Mouse (Mus musculus) embryonic facial prominence, embryonic 10.5 days (tissue): ENCODE data around the gene Plekho1. TPM values are rescaled to one million over a fixed set of nuclear protein-coding genes. Genes with fewer than 3 reads are reported as not detected.

Experiments
- DNase-seq: peaks from one replicate; pipeline ENCODE4 v3.0.0-alpha.2; 2017; ENCODE audit warnings: low spot score
- H3K27ac ChIP-seq: fragments of 300-500 bp; sonication (generic); replicated peaks from 2 replicates; pipeline ENCODE4 v1.5.1; 2016; ENCODE audit warnings: mild to moderate bottlenecking
- H3K27me3 ChIP-seq: fragments of 300-500 bp; sonication (generic); replicated peaks from 2 replicates; pipeline ENCODE4 v1.6.1; 2016; ENCODE audit warnings: low read depth, mild to moderate bottlenecking; ENCODE audit not compliant: poor library complexity, severe bottlenecking
- H3K36me3 ChIP-seq: fragments of 300-500 bp; sonication (generic); replicated peaks from 2 replicates; pipeline ENCODE4 v1.6.1; 2016; ENCODE audit warnings: mild to moderate bottlenecking, moderate library complexity
- H3K4me1 ChIP-seq: fragments of 300-500 bp; sonication (generic); 2 replicates; pipeline ENCODE4 v1.6.1; 2016
- H3K4me3 ChIP-seq: fragments of 300-500 bp; sonication (generic); 2 replicates; pipeline ENCODE4 v1.5.1; 2016; ENCODE audit warnings: mild to moderate bottlenecking, moderate library complexity
- H3K9me3 ChIP-seq: fragments of 300-500 bp; sonication (generic); 2 replicates; pipeline ENCODE4 v1.6.1; 2016; ENCODE audit warnings: mild to moderate bottlenecking
- WGBS: fragments of 180-500 bp; shearing (Covaris S2); methylation state at CpG from one replicate; pipeline ENCODE4 v1.1.7; 2016; 5-methylcytosine and 5-hydroxymethylcytosine counted together
- polyA plus RNA-seq: library from polyadenylated mRNA; unstranded; fragments of >200 nt; fragmentation: Nextera tagmentation; extraction: Ambion mirVana; gene quantifications from 2 replicates; pipeline ENCODE4 v1.2.1, GENCODE M21; 2016

The Plekho1 gene
- polyA plus RNA-seq, 1 experiment from 2014 or later: 73.2 TPM

DNA sequence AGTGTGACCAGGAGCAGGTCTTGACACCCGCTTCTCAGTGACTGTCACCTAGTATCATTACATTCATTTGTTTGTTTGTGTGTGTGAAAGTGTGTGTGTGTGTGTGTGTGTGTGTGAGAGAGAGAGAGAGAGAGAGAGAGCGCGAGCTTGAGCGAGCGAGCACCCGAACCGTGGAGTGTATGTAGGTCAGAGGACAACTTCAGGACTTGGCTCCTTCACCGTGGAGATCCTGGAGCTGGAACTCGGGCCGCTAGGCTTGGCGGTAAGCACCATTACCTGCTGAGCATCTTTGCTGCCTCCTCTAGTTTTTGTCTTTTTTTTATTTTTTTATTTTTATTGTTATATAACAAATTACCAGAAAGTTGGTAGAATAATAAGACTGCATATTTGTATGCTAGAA lies 34.0 kb upstream of the Plekho1 start:
- H3K27ac ChIP-seq: no peak overlapping the region
- H3K4me1 ChIP-seq: no peaks in the 10 kb centered on the region
- no peaks in the 10 kb centered on the region for H3K9me3 ChIP-seq
- peaks cover 4% of the 10 kb centered on the region; the same call in 1 of the 2 replicates for H3K36me3 ChIP-seq
- no peak overlapping the region for H3K4me3 ChIP-seq
- H3K27me3 ChIP-seq: no peaks in the 10 kb centered on the region
- 93% methylated on average over 11 of the region's 11 CpGs for WGBS
- no peak for DNase-seq

DNA sequence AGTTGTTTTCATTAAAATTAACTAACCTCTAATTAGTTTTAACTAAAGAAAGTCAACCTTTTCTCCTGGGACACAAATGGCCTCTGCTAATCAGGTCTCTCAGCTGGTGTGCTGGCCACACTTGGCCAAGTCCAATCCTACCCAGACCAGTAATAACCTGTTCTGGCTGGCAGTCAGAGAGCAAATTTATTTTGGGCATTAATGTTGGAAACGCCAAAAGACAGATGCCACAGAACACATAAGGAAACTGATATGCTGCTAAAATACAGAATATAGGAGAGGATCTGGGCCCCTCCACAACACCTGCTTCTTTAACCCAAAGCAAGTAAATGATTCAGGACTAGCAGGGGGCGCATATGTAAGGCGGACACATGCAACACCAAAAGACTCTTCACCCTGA lies 33.5 kb upstream of the Plekho1 start:
- 92% methylated on average over 3 of the region's 3 CpGs for WGBS
- H3K27ac ChIP-seq: no peak overlapping the region
- no peaks in the 10 kb centered on the region for H3K9me3 ChIP-seq
- DNase-seq: no peak
- H3K4me3 ChIP-seq: no peak overlapping the region
- no peaks in the 10 kb centered on the region for H3K27me3 ChIP-seq
- H3K36me3 ChIP-seq: peaks cover 4% of the 10 kb centered on the region; the same call in 1 of the 2 replicates
- no peaks in the 10 kb centered on the region for H3K4me1 ChIP-seq

DNA sequence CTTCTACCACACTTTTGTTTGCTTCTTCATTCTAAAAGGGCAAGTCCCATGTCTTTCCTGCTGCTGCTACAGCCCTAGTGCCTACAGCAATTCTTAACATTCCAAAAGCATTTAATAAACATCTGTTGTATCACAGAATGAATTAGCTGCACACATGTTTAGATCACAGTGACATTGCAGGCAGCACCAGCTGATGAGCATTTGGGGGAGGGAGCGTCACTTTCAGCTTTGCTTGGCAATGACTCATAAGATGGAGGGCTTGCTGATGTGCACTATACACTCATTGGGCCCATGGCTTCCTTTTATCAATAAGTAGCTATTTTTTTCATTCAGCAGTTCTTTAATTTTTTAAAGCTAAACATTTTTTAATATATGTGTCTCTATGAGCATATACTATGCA lies 32.1 kb upstream of the Plekho1 start:
- Histone ChIP-seq H3K4me1 (no peaks in the 10 kb centered on the region), H3K36me3 (0 out of 2 replicates have a peak, but pooled peaks cover 4% of the 10 kb centered on the region), H3K4me3 (no peak overlapping the region), H3K9me3 (no peaks in the 10 kb centered on the region), H3K27ac (no peak overlapping the region), H3K27me3 (no peaks in the 10 kb centered on the region)
- 93% methylated on average over 1 of the region's 1 CpGs for WGBS
- no peak for DNase-seq

DNA sequence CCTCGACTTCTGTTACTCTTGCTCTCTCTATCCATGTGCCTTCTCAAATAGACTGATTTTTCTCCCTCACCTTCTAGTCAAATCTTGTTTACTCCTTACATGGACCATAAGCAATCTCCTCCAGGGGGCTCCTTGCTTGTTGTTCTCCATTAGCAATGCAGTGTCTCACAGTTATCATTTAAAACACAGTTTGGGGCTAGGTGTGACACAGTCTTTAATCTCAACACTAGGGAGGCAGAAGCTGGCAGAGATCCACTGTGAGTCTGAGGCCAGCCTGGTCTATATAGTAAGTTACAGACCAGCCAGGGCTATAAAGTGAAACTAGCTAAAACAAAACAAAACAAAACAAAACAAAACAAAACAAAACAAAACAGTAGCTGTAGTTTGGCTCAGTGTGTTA lies 31.3 kb upstream of the Plekho1 start:
- Histone ChIP-seq H3K27me3 (no peaks in the 10 kb centered on the region), H3K27ac (no peak overlapping the region), H3K36me3 (0 out of 2 replicates have a peak, but pooled peaks cover 4% of the 10 kb centered on the region), H3K4me3 (no peak overlapping the region), H3K4me1 (no peaks in the 10 kb centered on the region), H3K9me3 (no peaks in the 10 kb centered on the region)
- WGBS: 89% methylated on average over 1 of the region's 1 CpGs
- no peak for DNase-seq

DNA sequence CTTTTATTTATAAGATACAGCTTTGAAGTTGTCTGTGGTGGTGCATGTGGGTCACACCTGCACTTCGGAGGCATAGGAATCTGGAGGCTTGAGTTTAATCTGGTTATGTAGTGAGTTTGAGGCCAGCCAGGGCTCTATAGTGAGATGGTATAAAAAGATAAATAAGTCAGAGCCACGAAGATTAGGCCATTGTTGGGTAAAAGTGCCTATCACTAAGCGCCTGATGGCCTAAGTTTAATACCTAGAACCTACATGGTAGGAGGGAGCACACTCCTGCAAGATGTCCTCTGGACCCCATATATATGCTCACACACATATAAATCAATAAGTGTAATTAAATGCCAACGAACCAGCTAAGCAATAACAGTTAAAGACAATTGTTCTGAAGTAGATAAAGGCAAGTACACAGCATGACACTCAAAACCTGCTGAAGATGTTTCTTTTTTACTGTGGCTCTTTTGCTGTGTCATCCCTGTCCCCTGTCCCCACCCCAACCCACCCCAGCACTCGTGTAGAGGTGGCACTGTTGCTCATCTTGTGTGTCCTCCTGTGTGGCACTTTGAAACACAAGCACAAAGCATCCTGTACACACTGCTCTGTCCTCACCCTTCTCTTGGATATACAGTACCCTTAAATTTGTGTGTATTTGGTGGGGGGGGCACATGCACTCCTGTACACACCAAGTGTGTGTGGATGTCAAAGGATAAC lies 25.8 kb upstream of the Plekho1 start:
- H3K4me3 ChIP-seq: no peak overlapping the region
- 83% methylated on average over 5 of the region's 5 CpGs for WGBS
- no peaks in the 10 kb centered on the region for H3K27me3 ChIP-seq
- no peak overlapping the region for H3K27ac ChIP-seq
- no peaks in the 10 kb centered on the region for H3K36me3 ChIP-seq
- DNase-seq: no peak
- H3K4me1 ChIP-seq: no peaks in the 10 kb centered on the region
- H3K9me3 ChIP-seq: no peaks in the 10 kb centered on the region

DNA sequence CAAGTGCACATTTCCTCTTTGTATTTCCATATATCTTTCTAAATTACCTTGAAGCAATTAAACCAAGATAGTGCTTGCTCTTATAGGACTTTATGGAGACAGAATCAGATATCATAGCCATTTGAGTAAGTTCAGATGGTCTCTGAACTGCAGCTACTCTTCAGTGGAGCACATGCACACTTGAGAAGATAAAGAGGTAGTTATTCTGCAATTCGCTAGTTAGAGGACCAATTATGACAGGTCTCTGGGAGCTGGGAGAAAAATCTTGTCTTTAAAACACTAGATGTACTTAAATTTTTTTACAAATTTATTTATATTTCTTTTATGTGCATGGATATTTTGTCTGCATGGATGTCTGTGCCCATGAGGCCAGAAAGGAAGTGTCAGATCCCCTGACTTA lies 24.9 kb upstream of the Plekho1 start:
- DNase-seq: no peak
- WGBS: 83% methylated on average over 1 of the region's 1 CpGs
- H3K9me3 ChIP-seq: no peaks in the 10 kb centered on the region
- H3K36me3 ChIP-seq: no peaks in the 10 kb centered on the region
- no peaks in the 10 kb centered on the region for H3K4me1 ChIP-seq
- no peak overlapping the region for H3K27ac ChIP-seq
- no peaks in the 10 kb centered on the region for H3K27me3 ChIP-seq
- H3K4me3 ChIP-seq: no peak overlapping the region

DNA sequence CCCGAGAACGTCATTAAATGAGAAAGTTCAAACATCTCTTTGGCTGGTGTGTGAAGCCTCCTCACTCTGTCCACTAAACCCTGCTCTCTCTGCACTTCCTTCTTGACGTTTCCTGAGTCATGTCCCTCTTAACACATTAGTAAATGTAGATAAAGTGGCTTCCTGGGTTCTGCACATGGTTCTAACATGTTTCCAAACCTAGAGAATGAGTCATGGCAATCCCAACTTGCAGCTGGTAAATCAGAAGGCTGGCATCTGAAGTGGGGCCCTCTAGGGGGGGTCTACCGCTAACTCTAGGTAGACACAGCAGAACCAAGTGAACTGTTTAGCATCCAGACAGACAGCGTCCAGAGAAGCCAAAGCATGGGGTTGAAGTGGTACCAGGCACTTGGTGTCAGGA lies 21.7 kb upstream of the Plekho1 start:
- Histone ChIP-seq H3K27me3 (no peaks in the 10 kb centered on the region), H3K9me3 (no peaks in the 10 kb centered on the region), H3K4me3 (no peak overlapping the region), H3K4me1 (no peaks in the 10 kb centered on the region), H3K27ac (no peak overlapping the region), H3K36me3 (no peaks in the 10 kb centered on the region)
- DNase-seq: no peak
- 84% methylated on average over 5 of the region's 5 CpGs for WGBS

DNA sequence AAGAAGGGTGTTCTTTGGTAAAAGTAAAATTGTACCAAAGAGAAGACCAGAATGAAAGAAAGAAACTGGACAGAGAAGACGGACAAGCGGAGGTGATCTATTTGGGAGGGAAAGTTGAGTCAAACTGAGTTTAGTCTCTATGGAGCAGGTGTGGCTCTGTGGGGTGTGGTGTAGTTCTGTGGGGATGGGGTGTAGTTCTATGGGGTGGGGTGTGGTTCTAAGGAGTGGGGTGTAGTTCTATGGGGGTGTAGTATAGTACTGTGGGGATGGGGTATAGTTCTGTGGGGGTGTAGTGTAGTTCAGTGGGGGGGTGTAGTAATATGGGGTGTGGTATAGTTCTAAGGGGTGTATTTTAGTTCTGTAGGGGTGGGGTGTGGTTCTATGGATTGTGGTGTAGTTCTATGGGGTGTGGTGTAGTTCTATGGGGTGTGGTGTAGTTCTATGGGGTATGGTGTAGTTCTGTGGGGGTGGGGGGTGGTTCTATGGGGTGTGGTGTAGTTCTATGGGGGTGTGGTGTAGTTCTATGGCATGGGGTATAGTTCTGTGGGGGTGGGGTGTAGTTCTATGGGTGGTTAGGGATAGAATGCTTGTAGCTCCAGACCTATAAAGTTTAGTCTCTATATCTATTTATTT lies 20.6 kb upstream of the Plekho1 start:
- H3K4me3 ChIP-seq: no peak overlapping the region
- no peak for DNase-seq
- H3K9me3 ChIP-seq: no peaks in the 10 kb centered on the region
- no peaks in the 10 kb centered on the region for H3K4me1 ChIP-seq
- H3K27me3 ChIP-seq: no peaks in the 10 kb centered on the region
- no peaks in the 10 kb centered on the region for H3K36me3 ChIP-seq
- WGBS: 91% methylated on average over 2 of the region's 2 CpGs
- H3K27ac ChIP-seq: no peak overlapping the region

DNA sequence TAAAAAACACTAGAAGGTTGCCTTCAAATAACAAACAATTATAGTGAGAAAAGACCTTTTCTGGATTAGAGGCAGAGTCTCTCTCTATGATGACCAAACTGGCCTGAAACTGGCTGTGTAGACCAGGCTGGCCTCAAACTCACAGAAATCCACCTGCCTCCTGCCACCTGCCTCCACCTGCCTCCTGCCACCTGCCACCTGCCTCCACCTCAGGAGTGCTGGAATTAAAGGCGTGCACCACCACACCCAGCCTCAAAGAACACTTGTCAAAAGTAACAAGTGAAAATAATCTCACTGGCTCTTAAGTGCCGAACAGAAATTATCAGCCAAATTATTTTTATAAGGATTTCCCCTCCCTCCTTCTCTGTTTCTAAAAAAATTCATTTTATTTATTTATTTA lies 19.9 kb upstream of the Plekho1 start:
- 88% methylated on average over 2 of the region's 2 CpGs for WGBS
- Histone ChIP-seq H3K4me3 (no peak overlapping the region), H3K4me1 (no peaks in the 10 kb centered on the region), H3K36me3 (peaks cover 4% of the 10 kb centered on the region; the same call in 1 of the 2 replicates), H3K27me3 (no peaks in the 10 kb centered on the region), H3K9me3 (no peaks in the 10 kb centered on the region), H3K27ac (no peak overlapping the region)
- no peak for DNase-seq

DNA sequence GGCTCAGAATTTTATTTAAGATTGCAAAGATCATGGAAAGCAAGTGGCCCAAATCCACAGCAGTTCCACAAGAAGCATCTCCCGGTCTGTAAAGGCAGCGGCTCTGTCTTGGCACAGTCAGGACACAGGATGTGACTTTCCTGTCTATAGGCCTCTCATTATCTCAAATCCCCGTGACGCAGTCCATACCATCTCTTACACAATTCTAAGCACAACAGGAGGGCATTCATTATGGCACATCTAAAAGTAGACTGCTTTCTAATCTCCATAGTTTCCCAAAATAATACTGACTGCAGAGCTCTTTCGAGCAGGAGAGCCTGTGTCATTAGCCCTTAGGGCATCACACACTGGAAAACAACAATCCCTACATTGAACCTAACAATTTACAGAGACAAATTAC lies 17.0 kb upstream of the Plekho1 start:
- Histone ChIP-seq H3K27ac (no peak overlapping the region), H3K4me3 (no peak overlapping the region), H3K4me1 (no peaks in the 10 kb centered on the region), H3K36me3 (peaks cover 9% of the 10 kb centered on the region; the same call in 1 of the 2 replicates), H3K27me3 (no peaks in the 10 kb centered on the region), H3K9me3 (no peaks in the 10 kb centered on the region)
- DNase-seq: no peak
- WGBS: 55% methylated on average over 5 of the region's 5 CpGs

DNA sequence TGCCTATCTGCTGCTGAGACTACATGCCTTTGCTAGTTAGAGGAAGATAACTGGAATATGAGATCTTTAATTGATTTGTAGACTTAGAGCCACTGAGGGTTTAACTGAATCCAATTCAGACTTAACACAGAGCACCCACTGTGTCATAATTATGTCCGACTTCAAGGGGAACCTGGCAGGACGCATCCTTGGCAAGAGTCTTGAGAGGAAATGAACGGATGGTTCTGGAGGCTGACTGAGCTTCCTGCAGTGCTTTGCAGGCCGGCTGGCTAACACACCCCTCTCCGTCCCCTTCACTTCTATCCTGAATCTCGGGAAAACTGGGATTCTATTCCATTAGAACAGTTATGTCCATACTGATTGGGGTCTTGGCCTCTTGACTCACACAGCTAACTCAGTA lies 12.7 kb upstream of the Plekho1 start:
- Histone ChIP-seq H3K9me3 (no peaks in the 10 kb centered on the region), H3K36me3 (peaks cover 16% of the 10 kb centered on the region; the same call in 1 of the 2 replicates), H3K27ac (no peak overlapping the region), H3K4me1 (no peaks in the 10 kb centered on the region), H3K27me3 (no peaks in the 10 kb centered on the region), H3K4me3 (no peak overlapping the region)
- WGBS: 81% methylated on average over 6 of the region's 6 CpGs
- DNase-seq: no peak

DNA sequence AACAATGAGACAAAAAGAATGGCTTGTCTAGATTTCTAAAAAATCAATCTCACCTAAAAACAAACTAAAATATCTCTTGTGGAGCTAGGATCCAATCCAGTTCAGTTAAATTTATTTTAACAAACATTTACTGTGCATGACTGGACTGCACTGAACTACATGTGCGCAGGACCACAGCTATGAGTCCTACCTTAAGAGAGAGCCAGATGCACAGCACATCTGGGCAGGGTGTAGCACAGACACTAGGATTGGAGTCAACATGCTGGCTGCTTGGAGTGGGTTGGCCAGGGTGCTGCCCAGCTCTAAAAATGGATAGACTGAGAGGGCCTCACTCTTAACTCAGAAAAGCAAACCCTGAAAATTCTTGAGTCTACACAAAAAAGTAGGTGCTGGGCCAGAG lies 5.8 kb upstream of the Plekho1 start:
- Histone ChIP-seq H3K4me3 (no peak overlapping the region), H3K9me3 (no peaks in the 10 kb centered on the region), H3K36me3 (peaks cover 17% of the 10 kb centered on the region), H3K27ac (no peak overlapping the region), H3K4me1 (peaks cover 32% of the 10 kb centered on the region), H3K27me3 (no peaks in the 10 kb centered on the region)
- no peak for DNase-seq
- WGBS: 96% methylated on average over 1 of the region's 1 CpGs

DNA sequence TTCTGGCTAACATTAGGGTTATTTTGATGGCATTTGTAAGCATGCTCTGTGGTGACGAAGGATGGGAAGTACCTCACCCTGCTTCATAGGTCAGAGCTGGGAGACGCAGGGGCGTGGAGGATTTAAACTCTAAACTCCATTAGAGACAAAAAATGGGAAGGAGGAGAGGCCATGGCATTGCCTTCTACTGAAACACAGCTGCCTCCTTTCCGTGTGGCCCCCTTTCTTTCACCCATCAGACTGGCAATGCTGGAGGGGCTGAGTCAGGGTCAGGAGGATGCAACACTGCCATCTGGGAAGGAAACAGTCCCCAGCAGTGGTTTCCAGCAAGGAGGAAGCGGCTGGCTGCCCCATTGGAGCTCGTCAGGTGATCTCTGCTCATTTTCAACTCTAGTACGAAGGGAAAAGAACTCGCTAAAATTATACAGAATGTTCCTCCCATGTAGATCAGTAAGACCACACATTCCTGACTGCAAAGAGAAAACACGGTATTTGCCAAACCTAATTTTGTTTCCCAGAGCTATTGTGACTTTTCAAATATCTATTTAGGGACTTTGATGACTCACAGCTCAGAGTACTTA lies 5.2 kb upstream of the Plekho1 start:
- no peaks in the 10 kb centered on the region for H3K9me3 ChIP-seq
- no peak overlapping the region for H3K4me3 ChIP-seq
- H3K27me3 ChIP-seq: no peaks in the 10 kb centered on the region
- peaks cover 17% of the 10 kb centered on the region for H3K36me3 ChIP-seq
- H3K4me1 ChIP-seq: peaks cover 37% of the 10 kb centered on the region
- no peak for DNase-seq
- H3K27ac ChIP-seq: no peak overlapping the region
- WGBS: 73% methylated on average over 9 of the region's 9 CpGs
